Mouse (Mus musculus) E14TG2a.4 (cell line): ENCODE results near the gene Tpk1.

Experiments used
- CTCF ChIP-seq: conservative IDR thresholded peaks from 2 replicates; pipeline ENCODE4 v1.5.1; 2014; ENCODE audit warnings: low read length
- POU5F1 ChIP-seq: IDR thresholded peaks from 2 replicates; pipeline ENCODE4 v1.6.1; 2014; ENCODE audit warnings: low read length, borderline replicate concordance

GRCm38 (mm10) chr6:43676139-43676538 is 10.1 kb upstream of the Tpk1 start:
- no peak for TF ChIP-seq CTCF
- TF ChIP-seq POU5F1 = no peak
